Comparison of ENCODE assay signal across 8 mouse cellular contexts in genomic region chr3:20034719-20035404, GRCm38 (mm10). TPM values are rescaled to one million over a fixed set of nuclear protein-coding genes. Genes with fewer than 3 reads are reported as not detected.
DNase-seq lines count a peak whose midpoint lies in the region; ATAC-seq and TF ChIP-seq lines count a peak whose summit lies in the region.

TSS of gene Hps3 (minus strand) at chr3:20035315.

- ATAC-seq in forebrain, embryonic 13.5 days = peak; percentile 99
- peak; percentile 99 for ATAC-seq in neural tube, embryonic 15.5 days (ENCODE audit: low FRiP score)

- H3K27me3 ChIP-seq in E14TG2a.4 (ENCODE audit: insufficient read depth, low read length) = no peaks in the 10 kb centered on the region; the same call in 1 of the 2 replicates
- H3K27me3 ChIP-seq in forebrain, embryonic 13.5 days = no peaks in the 10 kb centered on the region
- H3K27me3 ChIP-seq in neural tube, embryonic 15.5 days (replicated peaks) = no peaks in the 10 kb centered on the region

- under 1% methylated on average over 47 of the region's 47 CpGs for WGBS in forebrain, embryonic 13.5 days
- WGBS in neural tube, embryonic 15.5 days = under 1% methylated on average over 47 of the region's 47 CpGs

- no peak for TF ChIP-seq CTCF in E14TG2a.4 (conservative IDR thresholded peaks at IDR 0.05; ENCODE audit: low read length)

- H3K27ac ChIP-seq in forebrain, embryonic 13.5 days = peak within 1 kb of the TSS; percentile 66; the same call in 1 of the 2 replicates
- H3K27ac ChIP-seq in neural tube, embryonic 15.5 days (replicated peaks) = peak within 1 kb of the TSS; percentile 86

- peak within 1 kb of the TSS; percentile 87 for H3K4me3 ChIP-seq in E14TG2a.4 (replicated peaks; ENCODE audit: low read length)
- H3K4me3 ChIP-seq in forebrain, embryonic 13.5 days = peak within 1 kb of the TSS; percentile 81
- H3K4me3 ChIP-seq in neural tube, embryonic 15.5 days (replicated peaks) = peak within 1 kb of the TSS; percentile 85

- peak within 1 kb of the TSS; percentile 76 for H3K4me2 ChIP-seq in forebrain, embryonic 13.5 days
- peak within 1 kb of the TSS; percentile 82 for H3K4me2 ChIP-seq in neural tube, embryonic 15.5 days

- H3K9me3 ChIP-seq in E14TG2a.4 (ENCODE audit: low read length) = peaks cover 17% of the 10 kb centered on the region
- H3K9me3 ChIP-seq in forebrain, embryonic 13.5 days (replicated peaks) = no peaks in the 10 kb centered on the region
- H3K9me3 ChIP-seq in neural tube, embryonic 15.5 days (replicated peaks) = no peaks in the 10 kb centered on the region

- H3K4me1 ChIP-seq in E14TG2a.4 (replicated peaks; ENCODE audit: low read depth, low read length) = peaks cover 30% of the 10 kb centered on the region
- peaks cover 12% of the 10 kb centered on the region for H3K4me1 ChIP-seq in forebrain, embryonic 13.5 days
- H3K4me1 ChIP-seq in neural tube, embryonic 15.5 days = peaks cover 13% of the 10 kb centered on the region

- peaks cover 4% of the 10 kb centered on the region; the same call in 1 of the 2 replicates for H3K36me3 ChIP-seq in E14TG2a.4 (ENCODE audit: insufficient read depth, low read length)
- no peaks in the 10 kb centered on the region for H3K36me3 ChIP-seq in forebrain, embryonic 13.5 days (ENCODE audit: poor library complexity, severe bottlenecking)
- H3K36me3 ChIP-seq in neural tube, embryonic 15.5 days = no peaks in the 10 kb centered on the region

- intact Hi-C loops in heart, postnatal 10 days (cut with DNase I) = loop anchor here (2.0 to 10.0 kb wide), 3 partner anchors 22 to 410 kb away; partner anchors contain the start of genes 1700064H15Rik and Hltf

- H3K9ac ChIP-seq in forebrain, embryonic 13.5 days = peak within 1 kb of the TSS; percentile 74
- H3K9ac ChIP-seq in neural tube, embryonic 15.5 days (replicated peaks) = peak within 1 kb of the TSS; percentile 69

- DNase-seq in c-Kit-positive CD71-positive TER-119-positive erythroid progenitor cells, embryonic 14.5 days (ENCODE audit: low spot score) = peak; percentile 80
- peak; percentile 90 to 92 for DNase-seq in heart, postnatal 10 days
- DNase-seq in layer of hippocampus, adult 11-12 months (ENCODE audit: low spot score) = peak; percentile 90
- DNase-seq in lung, adult 18-20 months = peak; percentile 91
- DNase-seq in testis, postnatal 14 days (ENCODE audit: low spot score) = peak; percentile 83

RNA-seq across cellular contexts. Expression of gene Hps3, which starts in this region (rescaled TPM):
- 10.2 and 11.3 TPM in 2 replicates for polyA plus RNA-seq in forebrain, embryonic 13.5 days (2015; fragmentation: Nextera tagmentation; extraction: Ambion mirVana)
- 1 to 10 TPM; 9.6 to 9.8 TPM for total RNA-seq in heart, postnatal 10 days (2021)
- 11.1 and 12.1 TPM in 2 replicates for polyA plus RNA-seq in neural tube, embryonic 15.5 days (2015; fragmentation: Nextera tagmentation; extraction: Ambion mirVana)

Comparison
In these comparisons a context has a peak if more than half of its experiments do, and no peak if none do; other contexts are left out.
1. Peak in every context shown above with its lines: DNase-seq, ATAC-seq, H3K4me3 ChIP-seq and H3K27ac ChIP-seq.